Mouse (Mus musculus) lung, adult 10 weeks (tissue): ENCODE results near the gene Sbno2. TPM values are rescaled to one million over a fixed set of nuclear protein-coding genes. Genes with fewer than 3 reads are reported as not detected.

Source experiments
- polyA plus RNA-seq: library from polyadenylated mRNA; stranded (reverse); fragments of 350-450 nt; fragmentation: Illumina TruSeq; extraction: RNeasy Lipid Tissue Mini Kit (QIAGEN cat#74804); gene quantifications from one replicate; pipeline ENCODE4 v1.2.3, GENCODE M21; 2014; ENCODE audit warnings: low read depth, low replicate concordance; ENCODE audit not compliant: insufficient read depth

Gene Sbno2
- 13.9 TPM for polyA plus RNA-seq

GRCm38 (mm10) chr10:80105460-80105859 is at the start of gene Sbno2:
Gene Sbno2 (minus strand): TSS chr10:80105571.

GRCm38 (mm10) chr10:80147719-80148601 is 42.6 kb upstream of the Sbno2 start, which contains the start of gene Midn:
Gene Midn (plus strand): TSS chr10:80148272.

GRCm38 (mm10) chr10:80140666-80141035 is 35.3 kb upstream of the Sbno2 start, which contains the start of gene Cbarp:
Gene Cbarp (minus strand): TSS chr10:80140835.

GRCm38 (mm10) chr10:80138553-80139438 is 33.4 kb upstream of the Sbno2 start, which contains the start of gene Atp5d:
Gene Atp5d (plus strand): TSS chr10:80138632.

GRCm38 (mm10) chr10:80115290-80115943 is 10.0 kb upstream of the Sbno2 start, which contains the start of gene Stk11:
Gene Stk11 (plus strand): TSS chr10:80115803.

GRCm38 (mm10) chr10:80047041-80047565 is 58.3 kb downstream of the Sbno2 start, which contains the start of gene Gpx4:
Gene Gpx4 (plus strand): TSS chr10:80047166.

GRCm38 (mm10) chr10:80039559-80039979 is 65.8 kb downstream of the Sbno2 start, which contains the start of gene Polr2e:
Gene Polr2e (minus strand): TSS chr10:80039795.

GRCm38 (mm10) chr10:80016511-80016910 is 88.9 kb downstream of the Sbno2 start, which contains the start of gene Arhgap45:
Gene Arhgap45 (plus strand): TSS chr10:80016653.

Other genes starting within 250 kb of the Sbno2 start
- 2.2 TPM for gene Prtn3, start 231.1 kb downstream of the Sbno2 start, polyA plus RNA-seq
- 3.4 TPM for gene Plppr3, start 230.9 kb downstream of the Sbno2 start, polyA plus RNA-seq
- gene Elane, start 219.3 kb downstream of the Sbno2 start, polyA plus RNA-seq, result not detected
- gene Cfd, start 214.7 kb downstream of the Sbno2 start, polyA plus RNA-seq, result 873 TPM
- 12.4 TPM for gene Med16, start 196.6 kb downstream of the Sbno2 start, polyA plus RNA-seq
- gene Gm26602, start 194.7 kb downstream of the Sbno2 start, polyA plus RNA-seq, result not detected
- gene Kiss1r, start 188.6 kb downstream of the Sbno2 start, polyA plus RNA-seq, result 3.0 TPM
- gene R3hdm4, start 184.4 kb downstream of the Sbno2 start, polyA plus RNA-seq, result 59.6 TPM
- gene Arid3a, start 178.5 kb downstream of the Sbno2 start, polyA plus RNA-seq, result 2.2 TPM
- 25.0 TPM for gene Wdr18, start 145.4 kb downstream of the Sbno2 start, polyA plus RNA-seq
- not detected for gene Grin3b, start 134.9 kb downstream of the Sbno2 start, polyA plus RNA-seq
- 67.1 TPM for gene Tmem259, start 121.2 kb downstream of the Sbno2 start, polyA plus RNA-seq
- gene Cnn2, start 117.0 kb downstream of the Sbno2 start, polyA plus RNA-seq, result 208 TPM
- 7.0 TPM for gene Abca7, start 109.1 kb downstream of the Sbno2 start, polyA plus RNA-seq
- gene Arhgap45, start 88.9 kb downstream of the Sbno2 start, polyA plus RNA-seq, result 36.5 TPM
- gene Polr2e, start 65.8 kb downstream of the Sbno2 start, polyA plus RNA-seq, result 120 TPM
- gene Gpx4, start 58.4 kb downstream of the Sbno2 start, polyA plus RNA-seq, result 1,013 TPM
- 98.1 TPM for gene Stk11, start 10.2 kb upstream of the Sbno2 start, polyA plus RNA-seq
- 267 TPM for gene Atp5d, start 33.1 kb upstream of the Sbno2 start, polyA plus RNA-seq
- 6.8 TPM for gene Cbarp, start 35.3 kb upstream of the Sbno2 start, polyA plus RNA-seq
- 24.9 TPM for gene Midn, start 42.7 kb upstream of the Sbno2 start, polyA plus RNA-seq
- 84.5 TPM for gene Cirbp, start 60.4 kb upstream of the Sbno2 start, polyA plus RNA-seq
- gene 1600002K03Rik, start 67.4 kb upstream of the Sbno2 start, polyA plus RNA-seq, result 27.6 TPM
- gene Efna2, start 73.9 kb upstream of the Sbno2 start, polyA plus RNA-seq, result 1.1 TPM
- 23.2 TPM for gene Mum1, start 120.9 kb upstream of the Sbno2 start, polyA plus RNA-seq
- 159 TPM for gene Ndufs7, start 143.6 kb upstream of the Sbno2 start, polyA plus RNA-seq
- gene Gamt, start 155.4 kb upstream of the Sbno2 start, polyA plus RNA-seq, result 15.2 TPM
- 33.6 TPM for gene Dazap1, start 155.9 kb upstream of the Sbno2 start, polyA plus RNA-seq
- gene Rps15, start 186.9 kb upstream of the Sbno2 start, polyA plus RNA-seq, result 3,529 TPM
- 0.46 TPM for gene Apc2, start 190.4 kb upstream of the Sbno2 start, polyA plus RNA-seq
- gene 2310011J03Rik, start 215.0 kb upstream of the Sbno2 start, polyA plus RNA-seq, result 50.0 TPM
- gene Pcsk4, start 223.9 kb upstream of the Sbno2 start, polyA plus RNA-seq, result 2.0 TPM
- 12.2 TPM for gene Reep6, start 224.4 kb upstream of the Sbno2 start, polyA plus RNA-seq
- gene Adamtsl5, start 242.8 kb upstream of the Sbno2 start, polyA plus RNA-seq, result 21.3 TPM